In the genomic region with DNA sequence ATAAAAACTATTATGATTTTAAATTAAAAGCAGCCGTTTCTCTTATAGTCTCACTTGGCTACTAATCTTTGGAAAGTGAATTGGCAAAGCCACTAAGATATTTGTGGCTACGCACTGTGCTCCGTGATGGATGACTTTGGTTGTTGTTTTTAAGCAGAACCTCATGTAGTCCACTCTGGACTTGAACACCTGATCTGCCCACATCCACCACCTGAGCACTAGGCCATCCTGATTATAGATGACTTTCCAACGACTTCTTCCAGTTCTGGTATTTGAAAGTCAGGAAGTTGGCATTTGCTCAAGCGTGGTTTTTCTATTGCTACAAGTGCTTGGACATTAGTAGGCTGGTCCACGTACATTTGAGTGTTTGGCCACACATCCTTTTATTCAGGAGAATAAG, we compare ENCODE assay signal across 28 mouse cellular contexts.
"Had no signal": no experiment of that assay in that cellular context is flagged by ENCODE, and none has a peak within 500 bp of the region (broad histone marks: within the 10 kb centered on the region; RNA-seq: fewer than 3 reads in every experiment).

No protein-coding gene starts in this region.

- H3K4me3 ChIP-seq: embryonic facial prominence, embryonic 12.5 days; embryonic facial prominence, embryonic 13.5 days; embryonic facial prominence, embryonic 15.5 days; erythroblast, embryonic 14.5 days; forebrain, embryonic 10.5 days; forebrain, embryonic 12.5 days; forebrain, embryonic 13.5 days; forebrain, embryonic 15.5 days; gastrocnemius, adult 2 months; heart, adult 2 months had no signal

- H3K36me3 ChIP-seq: embryonic facial prominence, embryonic 12.5 days; embryonic facial prominence, embryonic 13.5 days; embryonic facial prominence, embryonic 15.5 days; forebrain, embryonic 10.5 days; forebrain, embryonic 12.5 days; forebrain, embryonic 15.5 days had no signal

- H3K27me3 ChIP-seq: embryonic facial prominence, embryonic 12.5 days; embryonic facial prominence, embryonic 13.5 days; embryonic facial prominence, embryonic 15.5 days; forebrain, embryonic 12.5 days; forebrain, embryonic 13.5 days; forebrain, embryonic 15.5 days had no signal

- H3K9ac ChIP-seq: embryonic facial prominence, embryonic 12.5 days; embryonic facial prominence, embryonic 13.5 days; embryonic facial prominence, embryonic 15.5 days; forebrain, embryonic 12.5 days; forebrain, embryonic 13.5 days; forebrain, embryonic 15.5 days; forebrain, postnatal 0 days had no signal

- ATAC-seq: forebrain, embryonic 13.5 days; forebrain, embryonic 14.5 days; forebrain, embryonic 15.5 days; forebrain, embryonic 16.5 days; forebrain, postnatal 0 days had no signal

- H3K4me1 ChIP-seq: embryonic facial prominence, embryonic 12.5 days; embryonic facial prominence, embryonic 15.5 days; forebrain, embryonic 12.5 days; forebrain, embryonic 13.5 days; forebrain, embryonic 15.5 days had no signal

- H3K27ac ChIP-seq: embryonic facial prominence, embryonic 12.5 days; embryonic facial prominence, embryonic 13.5 days; embryonic facial prominence, embryonic 15.5 days; forebrain, embryonic 10.5 days; forebrain, embryonic 12.5 days; forebrain, embryonic 13.5 days; forebrain, embryonic 15.5 days; gastrocnemius, adult 2 months; heart, adult 2 months had no signal

- H3K9me3 ChIP-seq: embryonic facial prominence, embryonic 12.5 days; embryonic facial prominence, embryonic 13.5 days; embryonic facial prominence, embryonic 15.5 days; forebrain, embryonic 10.5 days; forebrain, embryonic 12.5 days; forebrain, embryonic 13.5 days; forebrain, embryonic 15.5 days had no signal

- DNase-seq: cerebellum, adult 2 months; cerebellum, adult 8-10 months; cerebellum, adult 9-10 months; cerebellum, adult 9-11 months; cerebellum, postnatal 10 days; cerebellum, postnatal 14 days; cerebellum, postnatal 25 days; cerebellum, postnatal 36 days; embryo, embryonic 11 days; forebrain, postnatal 0 days; gastrocnemius, adult 2 months; gastrocnemius, postnatal 10 days; gastrocnemius, postnatal 14 days; gastrocnemius, postnatal 25 days; gastrocnemius, postnatal 36 days; heart, adult 11 months; heart, adult 18-20 months; heart, adult 2 months had no signal

- H3K4me2 ChIP-seq: embryonic facial prominence, embryonic 12.5 days; embryonic facial prominence, embryonic 13.5 days; embryonic facial prominence, embryonic 15.5 days; forebrain, embryonic 12.5 days; forebrain, embryonic 13.5 days; forebrain, embryonic 15.5 days had no signal
